Mouse (Mus musculus) liver, postnatal 0 days (tissue): ENCODE measurements at regions not wholly inside any gene's neighbourhood (a gene's known extent, or its start where the extent isn't known, plus 50 kb on each side); places are given as distances from the start of the nearest gene placed in this dataset.
A peak's percentile ranks its signal among the peaks of the same experiment; 100 is the strongest.

Experiments used
- ATAC-seq: fragments of 200-750 bp; cut with Nextera tagmentation; 2 replicates; pipeline ENCODE4 v1.8.0; 2017; ENCODE audit warnings: mild to moderate bottlenecking, moderate library complexity
- DNase-seq: peaks from one replicate; pipeline ENCODE4 v3.0.0-alpha.2; 2016
- H3K27ac ChIP-seq: fragments of 300-500 bp; sonication (generic); 2 replicates; pipeline ENCODE4 v1.5.1; 2014; ENCODE audit warnings: antibody characterized with exemption, moderate library complexity, mild to moderate bottlenecking, low read depth
- H3K27me3 ChIP-seq: fragments of 300-500 bp; sonication (generic); 2 replicates; pipeline ENCODE4 v1.6.1; 2014; ENCODE audit warnings: low read length, control low read depth, mixed read lengths; ENCODE audit not compliant: insufficient read depth
- H3K36me3 ChIP-seq: fragments of 300-500 bp; sonication (generic); replicated peaks from 2 replicates; pipeline ENCODE4 v1.6.1; 2014; ENCODE audit warnings: mild to moderate bottlenecking, control low read depth, low read length, moderate library complexity, mixed read lengths; ENCODE audit not compliant: insufficient read depth
- H3K4me1 ChIP-seq: fragments of 300-500 bp; sonication (generic); 2 replicates; pipeline ENCODE4 v1.6.1; 2014; ENCODE audit warnings: antibody characterized with exemption, mild to moderate bottlenecking, control low read depth; ENCODE audit not compliant: insufficient read depth
- H3K4me2 ChIP-seq: fragments of 300-500 bp; sonication (generic); 2 replicates; pipeline ENCODE4 v1.6.1; 2014; ENCODE audit warnings: low read depth, mild to moderate bottlenecking, low read length, moderate library complexity, mixed read lengths
- H3K4me3 ChIP-seq: fragments of 300-500 bp; sonication (generic); 2 replicates; pipeline ENCODE4 v1.5.1; 2014; ENCODE audit warnings: low read depth, low read length
- H3K9ac ChIP-seq: fragments of 300-500 bp; sonication (generic); replicated peaks from 2 replicates; pipeline ENCODE4 v1.6.1; 2014; ENCODE audit warnings: mild to moderate bottlenecking, moderate library complexity
- H3K9me3 ChIP-seq: fragments of 300-500 bp; sonication (generic); 2 replicates; pipeline ENCODE4 v1.6.1; 2016; ENCODE audit warnings: mild to moderate bottlenecking, control low read depth, low read length, mixed read lengths
- CTCF ChIP-seq: sonication (generic); IDR thresholded peaks from 2 replicates; pipeline ENCODE4 v1.5.1; 2016; ENCODE audit warnings: antibody characterized with exemption, low read depth
- EP300 ChIP-seq: IDR thresholded peaks from 2 replicates; pipeline ENCODE4 v1.6.1; 2016; ENCODE audit warnings: antibody characterized with exemption, low read depth, mild to moderate bottlenecking
- WGBS: fragments of 180-500 bp; shearing (Covaris S2); extraction: QIAGEN DNeasy Blood & Tissue Kit; methylation state at CpG from one replicate; pipeline ENCODE4 v1.1.7; 2014; ENCODE audit not compliant: insufficient replicate concordance; 5-methylcytosine and 5-hydroxymethylcytosine counted together

DNA sequence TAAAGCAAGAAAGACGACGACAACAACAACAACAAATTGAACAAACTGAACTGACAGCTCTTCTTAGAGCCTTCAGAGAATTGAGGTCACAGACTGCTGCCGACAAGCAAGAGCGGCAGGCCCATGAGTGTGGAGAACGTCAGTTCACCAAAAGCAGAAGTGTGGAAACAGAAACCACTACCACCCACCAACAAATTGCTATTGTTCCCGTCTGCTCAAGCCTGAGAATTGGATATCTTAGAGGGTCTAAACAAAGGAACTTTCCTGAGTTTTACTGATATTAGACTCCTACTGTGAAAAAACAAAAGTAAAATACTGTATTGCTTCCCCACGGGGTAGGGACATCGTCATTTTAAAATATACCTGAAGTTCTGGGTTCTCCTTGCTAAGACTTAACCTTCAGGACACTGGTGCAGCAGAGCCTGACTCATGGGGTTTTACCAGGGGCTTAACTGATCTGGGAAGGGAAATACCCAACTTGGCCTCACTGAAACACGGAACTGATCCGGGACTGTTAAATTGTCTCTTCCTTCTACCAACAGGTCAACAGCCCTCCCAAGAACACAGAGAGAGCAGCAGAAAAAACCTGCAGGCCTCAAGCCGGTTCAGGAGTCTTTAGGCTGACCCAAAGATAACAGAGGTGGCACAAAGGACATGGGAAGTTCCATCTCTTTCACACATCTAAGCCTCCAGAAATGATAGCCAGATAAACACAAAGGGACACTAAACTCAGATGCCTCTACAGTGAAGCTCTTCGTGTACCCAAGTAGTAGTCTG lies 238.1 kb downstream of the Gm5426 start:
- Histone ChIP-seq H3K9me3 (no peaks in the 10 kb centered on the region), H3K36me3 (no peaks in the 10 kb centered on the region), H3K4me1 (peaks cover 7% of the 10 kb centered on the region; the same call in 1 of the 2 replicates), H3K9ac (no peak overlapping the region), H3K4me3 (no peak overlapping the region), H3K4me2 (no peak overlapping the region), H3K27ac (peak overlapping the region; percentile 69), H3K27me3 (no peaks in the 10 kb centered on the region)
- peak; percentile 64 for ATAC-seq
- DNase-seq, result peak; percentile 24
- 35% methylated on average over 12 of the region's 12 CpGs for WGBS
- TF ChIP-seq CTCF (no peak), EP300 (no peak)

DNA sequence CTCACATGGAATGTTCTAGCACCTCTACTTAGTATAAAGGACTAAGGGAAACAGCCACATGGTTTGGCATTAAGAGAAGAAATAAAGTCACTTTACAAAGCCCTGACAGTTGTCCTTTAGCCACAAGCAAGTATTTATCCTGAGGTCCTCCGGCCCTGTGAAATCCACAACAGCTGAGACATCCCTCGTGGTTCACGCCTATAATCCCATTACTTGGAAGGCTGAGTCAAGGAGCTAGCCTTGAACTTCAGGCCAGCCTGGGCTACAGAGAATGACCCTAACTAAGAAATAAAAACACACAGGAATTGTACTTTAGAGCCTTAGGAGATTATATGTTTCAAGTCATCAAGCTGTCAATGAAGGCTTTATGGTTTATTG lies 238.7 kb downstream of the Gm5426 start:
- Histone ChIP-seq H3K9me3 (no peaks in the 10 kb centered on the region), H3K9ac (no peak overlapping the region), H3K27ac (peak overlapping the region; percentile 69), H3K4me2 (no peak overlapping the region), H3K36me3 (no peaks in the 10 kb centered on the region), H3K4me3 (no peak overlapping the region), H3K27me3 (no peaks in the 10 kb centered on the region), H3K4me1 (peaks cover 7% of the 10 kb centered on the region; the same call in 1 of the 2 replicates)
- WGBS, result 84% methylated on average over 3 of the region's 3 CpGs
- TF ChIP-seq CTCF (no peak), EP300 (no peak)
- DNase-seq, result no peak
- ATAC-seq, result no peak

DNA sequence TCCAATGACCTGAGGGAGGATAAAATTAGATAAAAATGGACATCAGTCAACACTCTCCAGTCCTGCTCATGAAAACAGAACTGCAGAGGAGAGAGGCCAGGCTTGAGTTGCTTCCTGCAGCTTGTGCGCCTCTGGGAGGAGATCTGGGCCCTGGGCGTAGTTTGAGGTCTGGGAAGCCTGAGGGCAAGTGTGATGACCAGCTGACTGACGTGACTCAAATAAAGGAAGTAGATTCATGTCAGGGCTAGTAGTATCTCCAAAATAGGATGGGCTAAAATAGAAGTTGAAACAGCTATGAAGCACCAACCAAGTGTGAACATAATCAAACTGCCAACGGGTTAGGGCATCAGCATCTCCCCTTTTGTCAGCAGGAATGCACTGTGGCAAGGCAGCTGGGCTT lies 239.3 kb upstream of the Btg1 start:
- WGBS, result 55% methylated on average over 4 of the region's 4 CpGs
- ATAC-seq (no peak), DNase-seq (no peak)

DNA sequence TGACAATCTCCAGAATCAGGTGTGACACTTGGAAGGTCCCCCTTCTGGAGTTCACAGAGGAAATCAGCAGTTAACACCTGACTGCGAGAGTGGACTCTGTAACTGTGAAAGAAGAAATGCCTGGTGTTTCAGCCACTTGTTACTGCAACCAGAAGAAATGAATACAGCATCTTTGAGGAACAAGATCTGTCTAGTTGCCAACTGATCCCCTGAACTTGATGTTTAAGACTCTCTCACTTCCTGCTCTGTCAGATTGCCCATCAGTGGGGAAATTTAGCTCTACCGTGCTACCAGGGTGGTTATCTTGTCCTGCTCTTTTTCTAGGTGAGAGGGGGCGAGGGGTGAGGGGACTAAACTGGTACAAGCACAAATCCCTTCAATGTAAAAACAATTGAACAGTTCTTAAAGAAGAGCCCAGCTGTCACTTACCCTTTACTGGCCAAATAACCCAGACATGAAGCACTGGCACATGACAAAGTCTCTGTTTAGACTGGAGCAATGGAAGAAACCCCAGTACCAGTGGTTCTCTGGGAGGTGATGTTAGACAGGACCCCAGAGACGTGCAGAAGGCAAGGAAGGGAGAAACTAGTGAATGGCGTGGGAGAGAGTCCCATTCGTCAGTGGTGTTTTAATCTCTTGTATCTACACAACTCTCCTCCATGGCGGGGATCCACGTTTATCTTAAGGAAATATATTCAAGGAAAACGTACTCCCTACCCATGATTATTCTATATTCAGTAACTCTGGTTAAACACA lies 237.6 kb upstream of the Btg1 start:
- TF ChIP-seq EP300 (no peak), CTCF (no peak)
- no peak overlapping the region for H3K4me2 ChIP-seq
- H3K4me3 ChIP-seq, result no peak overlapping the region
- DNase-seq (no peak), ATAC-seq (no peak)
- no peak overlapping the region for H3K9ac ChIP-seq
- H3K9me3 ChIP-seq, result no peaks in the 10 kb centered on the region
- no peaks in the 10 kb centered on the region for H3K36me3 ChIP-seq
- no peaks in the 10 kb centered on the region for H3K27me3 ChIP-seq
- no peak overlapping the region for H3K27ac ChIP-seq
- 0 out of 2 replicates have a peak, but pooled peaks cover 3% of the 10 kb centered on the region for H3K4me1 ChIP-seq
- WGBS, result 54% methylated on average over 9 of the region's 9 CpGs

More for the DNA sequence above, 239.3 kb upstream of the Btg1 start:
- peaks cover 7% of the 10 kb centered on the region; the same call in 1 of the 2 replicates for H3K4me1 ChIP-seq
- H3K27me3 ChIP-seq, result no peaks in the 10 kb centered on the region
- H3K9me3 ChIP-seq, result no peaks in the 10 kb centered on the region
- TF ChIP-seq CTCF (no peak), EP300 (no peak)
- H3K36me3 ChIP-seq, result no peaks in the 10 kb centered on the region
- no peak overlapping the region for H3K9ac ChIP-seq
- H3K27ac ChIP-seq, result no peak overlapping the region
- no peak overlapping the region for H3K4me2 ChIP-seq
- H3K4me3 ChIP-seq, result no peak overlapping the region

DNA sequence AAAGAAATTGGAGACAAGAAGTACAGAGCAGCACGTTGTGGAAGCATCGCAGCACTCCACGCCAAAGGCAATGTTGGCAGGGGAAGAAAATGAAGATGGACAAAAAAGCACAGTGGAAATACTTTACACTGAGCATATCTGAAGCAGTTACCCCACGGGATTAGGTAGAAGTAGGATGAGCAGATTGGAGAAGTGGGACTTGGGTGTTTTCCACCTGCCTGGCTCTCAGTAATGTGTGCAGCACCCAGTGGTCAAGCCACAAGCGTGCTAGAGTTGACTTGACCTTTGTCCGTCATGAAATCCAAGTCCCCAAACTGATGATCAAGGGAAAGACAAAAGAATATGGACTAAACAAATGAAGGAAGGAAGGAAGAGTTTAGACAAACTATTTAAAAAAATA lies 235.1 kb upstream of the Btg1 start:
- ATAC-seq, result no peak

DNA sequence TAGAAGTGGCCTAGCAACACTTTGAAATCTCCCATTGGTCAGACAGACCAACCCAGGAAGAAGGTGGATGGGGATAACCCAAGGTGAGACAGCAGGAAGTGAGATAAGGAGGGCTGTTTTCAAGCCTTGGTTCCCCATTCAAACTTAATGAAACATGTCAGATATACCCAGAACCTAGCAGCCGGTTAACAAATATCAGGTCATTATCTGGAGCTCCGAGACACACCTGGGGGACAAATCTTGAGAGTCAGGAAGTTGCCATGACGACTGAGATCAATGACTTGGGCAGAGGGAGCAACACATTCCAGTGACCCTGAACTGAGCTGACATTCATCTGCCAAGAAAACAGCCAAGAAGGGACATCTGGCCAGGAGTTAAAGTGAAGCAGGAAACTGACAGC lies 225.1 kb upstream of the Btg1 start:
- DNase-seq, result no peak
- TF ChIP-seq CTCF (no peak), EP300 (no peak)
- WGBS, result 40% methylated on average over 3 of the region's 3 CpGs
- no peak for ATAC-seq
- no peaks in the 10 kb centered on the region for H3K27me3 ChIP-seq
- no peak overlapping the region for H3K9ac ChIP-seq
- H3K4me1 ChIP-seq, result no peaks in the 10 kb centered on the region
- H3K9me3 ChIP-seq, result no peaks in the 10 kb centered on the region
- no peak overlapping the region for H3K27ac ChIP-seq
- H3K4me2 ChIP-seq, result no peak overlapping the region
- no peak overlapping the region for H3K4me3 ChIP-seq
- no peaks in the 10 kb centered on the region for H3K36me3 ChIP-seq

More for the DNA sequence above, 235.1 kb upstream of the Btg1 start:
- Histone ChIP-seq H3K27me3 (no peaks in the 10 kb centered on the region), H3K4me3 (no peak overlapping the region), H3K27ac (no peak overlapping the region), H3K9me3 (no peaks in the 10 kb centered on the region), H3K4me1 (0 out of 2 replicates have a peak, but pooled peaks cover 3% of the 10 kb centered on the region), H3K4me2 (no peak overlapping the region), H3K36me3 (no peaks in the 10 kb centered on the region), H3K9ac (no peak overlapping the region)
- no peak for DNase-seq
- 83% methylated on average over 6 of the region's 6 CpGs for WGBS
- TF ChIP-seq EP300 (no peak), CTCF (no peak)
